Mouse (Mus musculus) ES-Bruce4 (cell line): ENCODE measurements around the gene Lemd1. TPM values are rescaled to one million over a fixed set of nuclear protein-coding genes. Genes with fewer than 3 reads are reported as not detected.
A peak's percentile ranks its signal among the peaks of the same experiment; 100 is the strongest.

Source experiments
- H3K27ac ChIP-seq: 2 replicates; pipeline ENCODE4 v1.5.1; 2012; ENCODE audit warnings: low read length, inconsistent platforms; ENCODE audit not compliant: insufficient read depth
- H3K27me3 ChIP-seq: 2 replicates; pipeline ENCODE4 v1.6.1; 2012; ENCODE audit warnings: mild to moderate bottlenecking, low read length, inconsistent platforms; ENCODE audit not compliant: control insufficient read depth, poor library complexity, insufficient read depth, severe bottlenecking
- H3K36me3 ChIP-seq: 2 replicates; pipeline ENCODE4 v1.6.1; 2012; ENCODE audit warnings: inconsistent platforms, mild to moderate bottlenecking, low read length, moderate library complexity; ENCODE audit not compliant: control insufficient read depth, poor library complexity, insufficient read depth, severe bottlenecking
- H3K4me1 ChIP-seq: one replicate; pipeline ENCODE4 v1.8.1; 2011; ENCODE audit warnings: low read length; ENCODE audit not compliant: control insufficient read depth, insufficient read depth
- H3K4me3 ChIP-seq: 2 replicates; pipeline ENCODE4 v1.5.1; 2011; ENCODE audit warnings: low read depth, mild to moderate bottlenecking, low read length
- H3K9ac ChIP-seq: 2 replicates; pipeline ENCODE4 v1.6.1; 2012; ENCODE audit warnings: low read depth, mild to moderate bottlenecking, inconsistent platforms; ENCODE audit not compliant: poor library complexity, severe bottlenecking
- H3K9me3 ChIP-seq: replicated peaks from 2 replicates; pipeline ENCODE4 v1.6.1; 2012; ENCODE audit warnings: mild to moderate bottlenecking, low read length, inconsistent platforms; ENCODE audit not compliant: control insufficient read depth, poor library complexity, insufficient read depth, severe bottlenecking
- CTCF ChIP-seq: IDR thresholded peaks from one replicate; pipeline ENCODE4 v1.8.1; 2011; ENCODE audit warnings: low read depth, low read length
- EP300 ChIP-seq: IDR thresholded peaks from 2 replicates; pipeline ENCODE4 v1.6.1; 2011; ENCODE audit warnings: low read depth, low read length; ENCODE audit not compliant: insufficient read depth
- POLR2A ChIP-seq: IDR thresholded peaks from one replicate; pipeline ENCODE4 v1.8.1; 2011; ENCODE audit warnings: low read length; ENCODE audit not compliant: insufficient read depth
- polyA plus RNA-seq: library from polyadenylated mRNA; stranded (reverse); fragments of >200 nt; gene quantifications from 2 replicates; pipeline ENCODE4 v1.2.4, GENCODE M21; 2011; ENCODE audit warnings: low read depth; ENCODE audit not compliant: missing spikeins, insufficient read depth, insufficient read length

Gene Lemd1
- polyA plus RNA-seq, 1 experiment: 20.0 TPM

- Histone ChIP-seq H3K4me3 (peak overlapping the region; percentile 10), H3K36me3 (no peaks in the 10 kb centered on the region), H3K27ac (peak overlapping the region; percentile 93), H3K4me1 (peaks cover 10% of the 10 kb centered on the region), H3K27me3 (no peaks in the 10 kb centered on the region), H3K9ac (no peak overlapping the region), H3K9me3 (no peaks in the 10 kb centered on the region)
- TF ChIP-seq CTCF (no peak), EP300 (peak; percentile 44; the same call in 1 of the 2 replicates), POLR2A (no peak)
Measured at GRCm38 (mm10) chr1:132266791-132267557, 75.7 kb downstream of the Lemd1 start.

GRCm38 (mm10) chr1:132267959-132268358 is 76.7 kb downstream of the Lemd1 start:
- H3K4me3 ChIP-seq: no peak overlapping the region
- H3K36me3 ChIP-seq: no peaks in the 10 kb centered on the region
- no peaks in the 10 kb centered on the region for H3K27me3 ChIP-seq
- TF ChIP-seq POLR2A: no peak
- no peak for TF ChIP-seq CTCF
- no peak for TF ChIP-seq EP300
- H3K9me3 ChIP-seq: no peaks in the 10 kb centered on the region
- H3K4me1 ChIP-seq: peaks cover 10% of the 10 kb centered on the region
- H3K9ac ChIP-seq: peak overlapping the region; percentile 2; the same call in 1 of the 2 replicates
- H3K27ac ChIP-seq: peak overlapping the region; percentile 85

GRCm38 (mm10) chr1:132268418-132269060 is 77.3 kb downstream of the Lemd1 start:
- no peaks in the 10 kb centered on the region for H3K36me3 ChIP-seq
- H3K27ac ChIP-seq: peak overlapping the region; percentile 85
- H3K9me3 ChIP-seq: no peaks in the 10 kb centered on the region
- H3K4me3 ChIP-seq: no peak overlapping the region
- H3K27me3 ChIP-seq: no peaks in the 10 kb centered on the region
- peaks cover 10% of the 10 kb centered on the region for H3K4me1 ChIP-seq
- peak overlapping the region; percentile 2; the same call in 1 of the 2 replicates for H3K9ac ChIP-seq
- TF ChIP-seq POLR2A (no peak), CTCF (no peak), EP300 (peak; percentile 80)

GRCm38 (mm10) chr1:132271237-132271636 is 80.0 kb downstream of the Lemd1 start:
- Histone ChIP-seq H3K27ac (no peak overlapping the region), H3K36me3 (no peaks in the 10 kb centered on the region), H3K27me3 (no peaks in the 10 kb centered on the region), H3K9me3 (no peaks in the 10 kb centered on the region), H3K4me3 (no peak overlapping the region), H3K4me1 (peaks cover 6% of the 10 kb centered on the region), H3K9ac (no peak overlapping the region)
- no peak for TF ChIP-seq CTCF
- no peak for TF ChIP-seq EP300
- TF ChIP-seq POLR2A: no peak

- Histone ChIP-seq H3K4me3 (no peak overlapping the region), H3K4me1 (peaks cover 5% of the 10 kb centered on the region), H3K27ac (no peak overlapping the region), H3K27me3 (no peaks in the 10 kb centered on the region), H3K9me3 (no peaks in the 10 kb centered on the region), H3K9ac (no peak overlapping the region), H3K36me3 (no peaks in the 10 kb centered on the region)
- TF ChIP-seq EP300 (no peak), CTCF (peak; percentile 26)
Measured at GRCm38 (mm10) chr1:132276694-132277093, 85.5 kb downstream of the Lemd1 start.

- Histone ChIP-seq H3K4me3 (no peak overlapping the region), H3K9ac (no peak overlapping the region), H3K9me3 (no peaks in the 10 kb centered on the region), H3K4me1 (peaks cover 6% of the 10 kb centered on the region), H3K27me3 (no peaks in the 10 kb centered on the region), H3K36me3 (no peaks in the 10 kb centered on the region), H3K27ac (no peak overlapping the region)
- TF ChIP-seq POLR2A: no peak
- no peak for TF ChIP-seq EP300
- TF ChIP-seq CTCF: no peak
Measured at GRCm38 (mm10) chr1:132277124-132277523, 85.9 kb downstream of the Lemd1 start.
